Mouse (Mus musculus) bone marrow, adult 2 months (tissue): Measurements from ENCODE around the gene Tdpoz5. TPM values are rescaled to one million over a fixed set of nuclear protein-coding genes. Genes with fewer than 3 reads are reported as not detected.
"Not testable (repeated sequence)": the region's sequence is repeated elsewhere in the genome, so short reads cannot be mapped to it uniquely, and the experiment has no call there.

Experiments used
- H3K27ac ChIP-seq: fragments of 200-500 bp; 2 replicates; pipeline ENCODE4 v1.5.1; 2012; ENCODE audit warnings: low read depth, mild to moderate bottlenecking, control low read depth, inconsistent platforms, low read length; ENCODE audit not compliant: control insufficient read depth, poor library complexity, insufficient read depth
- H3K4me1 ChIP-seq: fragments of 200-500 bp; 2 replicates; pipeline ENCODE4 v1.6.1; 2011; ENCODE audit warnings: low read length; ENCODE audit not compliant: control insufficient read depth, insufficient read depth
- H3K4me3 ChIP-seq: fragments of 200-500 bp; replicated peaks from 2 replicates; pipeline ENCODE3; 2011; ENCODE audit warnings: mild to moderate bottlenecking, low read depth, low read length, control low read depth; ENCODE audit not compliant: control insufficient read depth
- WGBS: fragments of 180-500 bp; shearing (Covaris S2); methylation state at CpG from one replicate; pipeline ENCODE4 v1.1.7; 2018; 5-methylcytosine and 5-hydroxymethylcytosine counted together
- polyA plus RNA-seq: library from polyadenylated mRNA; stranded (reverse); fragments of >200 nt; gene quantifications from 2 replicates; pipeline ENCODE4 v1.2.4, GENCODE M21; 2011; ENCODE audit warnings: low replicate concordance; ENCODE audit not compliant: missing spikeins, insufficient read depth, insufficient read length

Gene Tdpoz5
- not detected in 2 replicates for polyA plus RNA-seq

- not testable (repeated sequence) for H3K27ac ChIP-seq, H3K4me1 ChIP-seq, H3K4me3 ChIP-seq
- WGBS = 60% methylated on average over 2 of the region's 4 CpGs
Measured at GRCm38 (mm10) chr3:93961214-93961613, at the start of gene Tdpoz5. TSS of gene Tdpoz5 (minus strand) at chr3:93961314.

GRCm38 (mm10) chr3:93968938-93969337 is 7.8 kb upstream of the Tdpoz5 start:
- not testable (repeated sequence) for H3K4me3 ChIP-seq, H3K27ac ChIP-seq, H3K4me1 ChIP-seq
- 85% methylated on average over 5 of the region's 6 CpGs for WGBS

DNA sequence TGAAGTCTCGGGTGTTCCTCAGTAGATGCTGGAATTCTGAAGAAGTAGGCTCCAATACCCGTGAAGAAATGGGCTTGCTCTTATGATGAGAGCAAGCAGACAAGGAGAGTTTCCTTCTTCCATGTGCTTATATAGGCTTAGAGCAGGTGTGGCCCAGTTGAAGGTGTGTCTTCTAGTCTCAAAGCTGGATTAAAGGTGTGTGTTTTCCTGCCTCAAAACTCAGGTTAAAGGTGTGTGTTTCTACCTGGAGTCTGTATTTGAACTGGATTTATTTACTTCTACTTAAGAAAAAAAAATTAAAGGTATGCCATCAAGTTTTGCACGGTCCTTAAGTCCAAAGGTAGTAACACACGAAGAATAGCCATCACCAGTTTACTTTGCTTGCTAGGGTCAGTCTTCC is 17.7 kb downstream of the Tdpoz5 start, which contains the start of gene Gm9117:
TSS of gene Gm9117 (minus strand) at position 101 of the 400 bp plus-strand sequence.
- not testable (repeated sequence) for H3K4me1 ChIP-seq, H3K27ac ChIP-seq, H3K4me3 ChIP-seq
- WGBS = 77% methylated on average over 4 of the region's 4 CpGs

- H3K4me1 ChIP-seq = not testable (repeated sequence)
Measured at GRCm38 (mm10) chr3:93938386-93938785, 22.7 kb downstream of the Tdpoz5 start.

More at GRCm38 (mm10) chr3:93938386-93938785, 22.7 kb downstream of the Tdpoz5 start:
- H3K27ac ChIP-seq, H3K4me3 ChIP-seq: not testable (repeated sequence)
- no CpG with 5 or more reads among the region's 3 CpGs for WGBS

Other genes with a start within 250 kb of the Tdpoz5 start
- not detected in 2 replicates for gene Gm5773, start 188.3 kb downstream of the Tdpoz5 start, polyA plus RNA-seq
- gene Tdpoz4, start 164.9 kb downstream of the Tdpoz5 start, polyA plus RNA-seq = not detected in 2 replicates
- not detected in 2 replicates for gene Tdpoz3, start 135.3 kb downstream of the Tdpoz5 start, polyA plus RNA-seq
- not detected in 2 replicates for gene Gm9117, start 17.8 kb downstream of the Tdpoz5 start, polyA plus RNA-seq
- not detected in 2 replicates for gene Gm9125, start 93.6 kb upstream of the Tdpoz5 start, polyA plus RNA-seq
- gene Gm10697, start 111.3 kb upstream of the Tdpoz5 start, polyA plus RNA-seq = not detected in 2 replicates
- not detected in 2 replicates for gene Gm10696, start 216.9 kb upstream of the Tdpoz5 start, polyA plus RNA-seq
- not detected in 2 replicates for gene Gm5286, start 235.4 kb upstream of the Tdpoz5 start, polyA plus RNA-seq